Mouse (Mus musculus): ENCODE results near the gene Tgfb1i1. TPM values are rescaled to one million over a fixed set of nuclear protein-coding genes. Genes with fewer than 3 reads are reported as not detected.
A peak's percentile ranks its signal among the peaks of the same experiment; 100 is the strongest.

The Tgfb1i1 gene
- total and polyA plus RNA-seq, 2 experiments: 0.65 to 2.0 TPM

GRCm38 (mm10) chr7:128282532-128283244 is 36.1 kb downstream of the Tgfb1i1 start:
- no peak overlapping the region for H3K9ac ChIP-seq (ENCODE audit: low read depth, low read length)
- DNase-seq (ENCODE audit: extremely low read depth, low read depth, low spot score): no peak
- no peak overlapping the region for H3K27ac ChIP-seq (replicated peaks; ENCODE audit: insufficient read depth, low read depth, low read length)
- H3K4me3 ChIP-seq (ENCODE audit: insufficient read depth, low read depth, low read length): no peak overlapping the region
- H3K27me3 ChIP-seq (ENCODE audit: control insufficient read depth, insufficient read depth, low read length): no peaks in the 10 kb centered on the region
- WGBS: 83% methylated on average over 7 of the region's 7 CpGs
- TF ChIP-seq POLR2A (IDR thresholded peaks at IDR 0.05; ENCODE audit: extremely low read depth, insufficient read depth, low read length) (no peak), CTCF (IDR thresholded peaks at IDR 0.05; ENCODE audit: low read depth, low read length) (no peak)
- H3K36me3 ChIP-seq (ENCODE audit: control insufficient read depth, insufficient read depth, low read length): peaks cover 30% of the 10 kb centered on the region
- no peaks in the 10 kb centered on the region for H3K4me1 ChIP-seq (ENCODE audit: control insufficient read depth, insufficient read depth, low read length)
- no peaks in the 10 kb centered on the region for H3K79me2 ChIP-seq (ENCODE audit: control insufficient read depth, insufficient read depth, low read length)

GRCm38 (mm10) chr7:128284047-128284446 is 37.4 kb downstream of the Tgfb1i1 start:
- Histone ChIP-seq H3K27ac (replicated peaks; ENCODE audit: insufficient read depth, low read depth, low read length) (no peak overlapping the region), H3K4me1 (ENCODE audit: control insufficient read depth, insufficient read depth, low read length) (peaks cover 7% of the 10 kb centered on the region), H3K36me3 (ENCODE audit: control insufficient read depth, insufficient read depth, low read length) (peaks cover 26% of the 10 kb centered on the region)

GRCm38 (mm10) chr7:128285060-128285459 is 38.4 kb downstream of the Tgfb1i1 start:
- Histone ChIP-seq H3K36me3 (ENCODE audit: control insufficient read depth, insufficient read depth, low read length) (peaks cover 19% of the 10 kb centered on the region), H3K79me2 (ENCODE audit: control insufficient read depth, insufficient read depth, low read length) (no peaks in the 10 kb centered on the region), H3K9ac (ENCODE audit: low read depth, low read length) (no peak overlapping the region), H3K27me3 (ENCODE audit: control insufficient read depth, insufficient read depth, low read length) (no peaks in the 10 kb centered on the region), H3K27ac (replicated peaks; ENCODE audit: insufficient read depth, low read depth, low read length) (no peak overlapping the region), H3K4me3 (ENCODE audit: insufficient read depth, low read depth, low read length) (no peak overlapping the region), H3K4me1 (ENCODE audit: control insufficient read depth, insufficient read depth, low read length) (peaks cover 7% of the 10 kb centered on the region)
- DNase-seq (ENCODE audit: extremely low read depth, low read depth, low spot score): no peak
- 82% methylated on average over 8 of the region's 8 CpGs for WGBS
- no peak for TF ChIP-seq POLR2A (IDR thresholded peaks at IDR 0.05; ENCODE audit: extremely low read depth, insufficient read depth, low read length)
- TF ChIP-seq CTCF (IDR thresholded peaks at IDR 0.05; ENCODE audit: low read depth, low read length): no peak

More at GRCm38 (mm10) chr7:128284047-128284446, 37.4 kb downstream of the Tgfb1i1 start:
- no peak for TF ChIP-seq POLR2A (IDR thresholded peaks at IDR 0.05; ENCODE audit: extremely low read depth, insufficient read depth, low read length)
- no peak for TF ChIP-seq CTCF (IDR thresholded peaks at IDR 0.05; ENCODE audit: low read depth, low read length)
- Histone ChIP-seq H3K79me2 (ENCODE audit: control insufficient read depth, insufficient read depth, low read length) (no peaks in the 10 kb centered on the region), H3K27me3 (ENCODE audit: control insufficient read depth, insufficient read depth, low read length) (no peaks in the 10 kb centered on the region), H3K4me3 (ENCODE audit: insufficient read depth, low read depth, low read length) (no peak overlapping the region), H3K9ac (ENCODE audit: low read depth, low read length) (no peak overlapping the region)
- WGBS: 89% methylated on average over 5 of the region's 5 CpGs
- DNase-seq (ENCODE audit: extremely low read depth, low read depth, low spot score): no peak

- WGBS: 22% methylated on average over 9 of the region's 9 CpGs
Observed at GRCm38 (mm10) chr7:128288923-128289544, 42.4 kb downstream of the Tgfb1i1 start.

DNA sequence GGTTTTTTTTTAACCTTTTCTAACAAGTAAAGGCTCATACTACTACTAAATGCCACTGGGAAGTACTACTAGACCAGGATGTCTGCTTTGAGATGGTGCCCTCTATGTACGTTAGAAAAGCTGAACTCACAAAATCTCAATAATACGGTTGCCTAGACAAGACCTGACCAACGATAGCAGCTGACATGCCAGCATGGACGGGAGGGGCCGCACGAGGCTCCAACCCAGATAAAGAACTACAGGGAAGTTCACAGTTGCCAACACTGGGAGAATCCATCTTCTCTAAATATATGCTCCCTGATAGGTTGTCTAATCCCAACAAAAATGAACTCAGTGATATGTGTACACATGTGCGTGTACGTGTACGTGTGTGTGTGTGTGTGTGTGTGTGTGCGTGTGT is 48.2 kb downstream of the Tgfb1i1 start:
- Histone ChIP-seq H3K4me1 (ENCODE audit: control insufficient read depth, insufficient read depth, low read length) (peaks cover 4% of the 10 kb centered on the region), H3K27me3 (ENCODE audit: control insufficient read depth, insufficient read depth, low read length) (no peaks in the 10 kb centered on the region), H3K4me3 (ENCODE audit: insufficient read depth, low read depth, low read length) (no peak overlapping the region), H3K27ac (replicated peaks; ENCODE audit: insufficient read depth, low read depth, low read length) (no peak overlapping the region), H3K79me2 (ENCODE audit: control insufficient read depth, insufficient read depth, low read length) (peaks cover 12% of the 10 kb centered on the region; the same call in 1 of the 2 replicates), H3K36me3 (ENCODE audit: control insufficient read depth, insufficient read depth, low read length) (peaks cover 6% of the 10 kb centered on the region), H3K9ac (ENCODE audit: low read depth, low read length) (no peak overlapping the region)
- TF ChIP-seq POLR2A (IDR thresholded peaks at IDR 0.05; ENCODE audit: extremely low read depth, insufficient read depth, low read length) (no peak), CTCF (IDR thresholded peaks at IDR 0.05; ENCODE audit: low read depth, low read length) (no peak)
- no peak for DNase-seq (ENCODE audit: extremely low read depth, low read depth, low spot score)
- 92% methylated on average over 10 of the region's 10 CpGs for WGBS

More at GRCm38 (mm10) chr7:128288923-128289544, 42.4 kb downstream of the Tgfb1i1 start:
- peak; percentile 84 for DNase-seq (ENCODE audit: extremely low read depth, low read depth, low spot score)
- Histone ChIP-seq H3K27ac (replicated peaks; ENCODE audit: insufficient read depth, low read depth, low read length) (peak overlapping the region; percentile 17), H3K79me2 (ENCODE audit: control insufficient read depth, insufficient read depth, low read length) (no peaks in the 10 kb centered on the region), H3K36me3 (ENCODE audit: control insufficient read depth, insufficient read depth, low read length) (peaks cover 12% of the 10 kb centered on the region), H3K27me3 (ENCODE audit: control insufficient read depth, insufficient read depth, low read length) (no peaks in the 10 kb centered on the region), H3K9ac (ENCODE audit: low read depth, low read length) (no peak overlapping the region), H3K4me3 (ENCODE audit: insufficient read depth, low read depth, low read length) (no peak overlapping the region), H3K4me1 (ENCODE audit: control insufficient read depth, insufficient read depth, low read length) (peaks cover 7% of the 10 kb centered on the region)
- TF ChIP-seq POLR2A (IDR thresholded peaks at IDR 0.05; ENCODE audit: extremely low read depth, insufficient read depth, low read length): no peak
- peak; percentile 72 for TF ChIP-seq CTCF (IDR thresholded peaks at IDR 0.05; ENCODE audit: low read depth, low read length)

GRCm38 (mm10) chr7:128296514-128296913 is 49.9 kb downstream of the Tgfb1i1 start:
- Histone ChIP-seq H3K9ac (ENCODE audit: low read depth, low read length) (no peak overlapping the region), H3K4me3 (ENCODE audit: insufficient read depth, low read depth, low read length) (no peak overlapping the region)

More at GRCm38 (mm10) chr7:128296514-128296913, 49.9 kb downstream of the Tgfb1i1 start:
- peaks cover 3% of the 10 kb centered on the region for H3K36me3 ChIP-seq (ENCODE audit: control insufficient read depth, insufficient read depth, low read length)
- peaks cover 12% of the 10 kb centered on the region; the same call in 1 of the 2 replicates for H3K79me2 ChIP-seq (ENCODE audit: control insufficient read depth, insufficient read depth, low read length)
- DNase-seq (ENCODE audit: extremely low read depth, low read depth, low spot score): no peak
- H3K27me3 ChIP-seq (ENCODE audit: control insufficient read depth, insufficient read depth, low read length): no peaks in the 10 kb centered on the region
- 90% methylated on average over 3 of the region's 3 CpGs for WGBS
- peaks cover 4% of the 10 kb centered on the region for H3K4me1 ChIP-seq (ENCODE audit: control insufficient read depth, insufficient read depth, low read length)
- no peak overlapping the region for H3K27ac ChIP-seq (replicated peaks; ENCODE audit: insufficient read depth, low read depth, low read length)
- TF ChIP-seq POLR2A (IDR thresholded peaks at IDR 0.05; ENCODE audit: extremely low read depth, insufficient read depth, low read length) (no peak), CTCF (IDR thresholded peaks at IDR 0.05; ENCODE audit: low read depth, low read length) (no peak)

Data from liver, adult 2 months (tissue).